Mouse (Mus musculus) small intestine, adult 2 months (tissue): ENCODE measurements around the gene Rbm20. TPM values are rescaled to one million over a fixed set of nuclear protein-coding genes. Genes with fewer than 3 reads are reported as not detected.

Source experiments
- H3K27ac ChIP-seq: fragments of 200-500 bp; 2 replicates; pipeline ENCODE4 v1.5.1; 2012; ENCODE audit warnings: low read depth, low read length, control low read depth, inconsistent platforms; ENCODE audit not compliant: insufficient read depth
- H3K27me3 ChIP-seq: fragments of 200-500 bp; 2 replicates; pipeline ENCODE4 v1.6.1; 2012; ENCODE audit warnings: mild to moderate bottlenecking, moderate library complexity, low read length, inconsistent platforms; ENCODE audit not compliant: control insufficient read depth, insufficient read depth
- H3K36me3 ChIP-seq: fragments of 200-500 bp; 2 replicates; pipeline ENCODE4 v1.6.1; 2012; ENCODE audit warnings: mild to moderate bottlenecking, low read length, control low read depth, inconsistent platforms; ENCODE audit not compliant: control insufficient read depth, insufficient read depth
- H3K4me1 ChIP-seq: fragments of 200-500 bp; 2 replicates; pipeline ENCODE4 v1.6.1; 2012; ENCODE audit warnings: low read length, inconsistent platforms, mixed read lengths; ENCODE audit not compliant: control insufficient read depth, insufficient read depth, insufficient read length
- H3K4me3 ChIP-seq: fragments of 200-500 bp; 2 replicates; pipeline ENCODE4 v1.5.1; 2012; ENCODE audit warnings: low read depth, mild to moderate bottlenecking, control low read depth, inconsistent platforms, low read length, moderate library complexity
- CTCF ChIP-seq: fragments of 200-500 bp; IDR thresholded peaks from 2 replicates; pipeline ENCODE4 v1.5.1; 2012; ENCODE audit warnings: low read depth, mild to moderate bottlenecking, control low read depth, inconsistent platforms, low read length, moderate library complexity, mixed read lengths; ENCODE audit not compliant: insufficient replicate concordance, insufficient read length; ENCODE audit errors: extremely low read depth
- POLR2A ChIP-seq: fragments of 200-500 bp; IDR thresholded peaks from 2 replicates; pipeline ENCODE4 v1.6.1; 2012; ENCODE audit warnings: low read depth, mild to moderate bottlenecking, control low read depth, inconsistent platforms, low read length, moderate library complexity
- WGBS: fragments of 180-500 bp; shearing (Covaris S2); methylation state at CpG from one replicate; pipeline ENCODE4 v1.1.7; 2018; 5-methylcytosine and 5-hydroxymethylcytosine counted together
- polyA plus RNA-seq: library from polyadenylated mRNA; depleted of rRNA; stranded (reverse); fragments of >200 nt; gene quantifications from 2 replicates; pipeline ENCODE4 v1.2.3, GENCODE M21; 2012

Gene Rbm20
- polyA plus RNA-seq, 1 experiment: 0.16 TPM

GRCm38 (mm10) chr19:53704895-53705823 lies 28.1 kb downstream of the Rbm20 start:
- TF ChIP-seq POLR2A: no peak
- TF ChIP-seq CTCF: peak; percentile 75
- Histone ChIP-seq H3K27me3 (no peaks in the 10 kb centered on the region), H3K4me1 (peaks cover 2% of the 10 kb centered on the region), H3K4me3 (peak overlapping the region; percentile 41), H3K27ac (no peak overlapping the region), H3K36me3 (no peaks in the 10 kb centered on the region)
- 7% methylated on average over 29 of the region's 29 CpGs for WGBS

GRCm38 (mm10) chr19:53708401-53708800 lies 31.3 kb downstream of the Rbm20 start:
- H3K4me3 ChIP-seq: no peak overlapping the region
- TF ChIP-seq CTCF: no peak
- TF ChIP-seq POLR2A: no peak
- no peak overlapping the region for H3K27ac ChIP-seq
- H3K27me3 ChIP-seq: no peaks in the 10 kb centered on the region
- no peaks in the 10 kb centered on the region; the same call in 1 of the 2 replicates for H3K4me1 ChIP-seq
- H3K36me3 ChIP-seq: no peaks in the 10 kb centered on the region
- 65% methylated on average over 11 of the region's 11 CpGs for WGBS

GRCm38 (mm10) chr19:53710861-53711260 lies 33.8 kb downstream of the Rbm20 start:
- WGBS: 59% methylated on average over 4 of the region's 4 CpGs
- TF ChIP-seq CTCF (no peak), POLR2A (no peak)
- no peak overlapping the region for H3K27ac ChIP-seq
- H3K36me3 ChIP-seq: no peaks in the 10 kb centered on the region
- H3K4me3 ChIP-seq: no peak overlapping the region
- H3K4me1 ChIP-seq: no peaks in the 10 kb centered on the region
- H3K27me3 ChIP-seq: no peaks in the 10 kb centered on the region

- TF ChIP-seq CTCF: no peak
- no peak for TF ChIP-seq POLR2A
- 14% methylated on average over 8 of the region's 8 CpGs for WGBS
- Histone ChIP-seq H3K27me3 (no peaks in the 10 kb centered on the region), H3K27ac (no peak overlapping the region), H3K4me1 (no peaks in the 10 kb centered on the region), H3K36me3 (no peaks in the 10 kb centered on the region), H3K4me3 (no peak overlapping the region)
Observed at GRCm38 (mm10) chr19:53711261-53711890, 34.3 kb downstream of the Rbm20 start.

DNA sequence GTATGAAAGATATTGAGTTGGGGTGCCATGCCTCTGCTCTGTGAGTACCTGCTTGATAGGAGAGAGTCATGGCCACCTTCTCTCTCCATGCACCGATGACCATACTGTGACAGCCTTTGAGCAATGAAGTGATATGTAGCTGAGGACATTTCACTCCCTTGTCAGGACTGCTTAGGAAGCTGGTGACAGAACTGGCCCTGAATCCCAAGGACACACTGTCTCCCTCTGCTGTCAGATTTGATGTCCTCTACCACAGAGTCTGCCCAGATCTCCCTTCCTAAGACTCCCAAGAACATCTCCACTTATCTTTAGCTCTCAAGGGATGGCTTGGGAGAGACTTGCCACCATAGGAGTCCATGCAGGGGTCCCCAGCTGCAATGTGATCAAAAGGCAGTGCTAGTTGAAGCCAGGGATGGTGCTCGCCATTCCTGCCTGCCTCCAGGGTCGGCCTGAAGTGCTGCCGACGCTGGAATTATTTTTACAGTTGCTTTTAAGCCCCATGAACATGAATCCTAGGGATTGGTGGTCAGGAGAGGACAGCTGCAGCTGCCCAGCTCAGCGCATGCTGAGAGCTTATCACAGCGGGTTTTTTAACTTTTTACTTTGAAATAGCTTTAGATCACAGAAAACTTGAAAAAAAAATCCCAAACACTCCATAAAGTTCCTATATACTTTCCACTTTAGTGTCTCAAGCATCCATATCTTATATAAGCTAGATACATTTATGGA lies 35.4 kb downstream of the Rbm20 start:
- Histone ChIP-seq H3K27me3 (no peaks in the 10 kb centered on the region), H3K36me3 (no peaks in the 10 kb centered on the region), H3K27ac (no peak overlapping the region), H3K4me3 (no peak overlapping the region), H3K4me1 (no peaks in the 10 kb centered on the region)
- WGBS: 78% methylated on average over 7 of the region's 7 CpGs
- TF ChIP-seq CTCF: no peak
- no peak for TF ChIP-seq POLR2A

- 23% methylated on average over 6 of the region's 6 CpGs for WGBS
- H3K36me3 ChIP-seq: no peaks in the 10 kb centered on the region
- no peak overlapping the region for H3K27ac ChIP-seq
- no peak overlapping the region for H3K4me3 ChIP-seq
- no peak for TF ChIP-seq CTCF
- no peak for TF ChIP-seq POLR2A
- H3K27me3 ChIP-seq: no peaks in the 10 kb centered on the region
- H3K4me1 ChIP-seq: no peaks in the 10 kb centered on the region
Observed at GRCm38 (mm10) chr19:53713364-53713763, 36.3 kb downstream of the Rbm20 start.

GRCm38 (mm10) chr19:53716469-53716868 lies 39.4 kb downstream of the Rbm20 start:
- WGBS: 84% methylated on average over 7 of the region's 7 CpGs
- no peaks in the 10 kb centered on the region for H3K36me3 ChIP-seq
- H3K27me3 ChIP-seq: no peaks in the 10 kb centered on the region
- no peak overlapping the region for H3K27ac ChIP-seq
- H3K4me3 ChIP-seq: no peak overlapping the region
- no peaks in the 10 kb centered on the region for H3K4me1 ChIP-seq
- no peak for TF ChIP-seq CTCF
- no peak for TF ChIP-seq POLR2A
